Mouse (Mus musculus) liver, postnatal 0 days (tissue): ENCODE results near the gene Capn12. TPM values are rescaled to one million over a fixed set of nuclear protein-coding genes. Genes with fewer than 3 reads are reported as not detected.
"Not testable (repeated sequence)": the region's sequence is repeated elsewhere in the genome, so short reads cannot be mapped to it uniquely, and the experiment has no call there.

Experiments used
- ATAC-seq: fragments of 200-750 bp; cut with Nextera tagmentation; 2 replicates; pipeline ENCODE4 v1.8.0; 2017; ENCODE audit warnings: mild to moderate bottlenecking, moderate library complexity
- DNase-seq: peaks from one replicate; pipeline ENCODE4 v3.0.0-alpha.2; 2016
- H3K27ac ChIP-seq: fragments of 300-500 bp; sonication (generic); 2 replicates; pipeline ENCODE4 v1.5.1; 2014; ENCODE audit warnings: antibody characterized with exemption, moderate library complexity, mild to moderate bottlenecking, low read depth
- H3K27me3 ChIP-seq: fragments of 300-500 bp; sonication (generic); 2 replicates; pipeline ENCODE4 v1.6.1; 2014; ENCODE audit warnings: low read length, control low read depth, mixed read lengths; ENCODE audit not compliant: insufficient read depth
- H3K36me3 ChIP-seq: fragments of 300-500 bp; sonication (generic); replicated peaks from 2 replicates; pipeline ENCODE4 v1.6.1; 2014; ENCODE audit warnings: mild to moderate bottlenecking, control low read depth, low read length, moderate library complexity, mixed read lengths; ENCODE audit not compliant: insufficient read depth
- H3K4me1 ChIP-seq: fragments of 300-500 bp; sonication (generic); 2 replicates; pipeline ENCODE4 v1.6.1; 2014; ENCODE audit warnings: antibody characterized with exemption, mild to moderate bottlenecking, control low read depth; ENCODE audit not compliant: insufficient read depth
- H3K4me2 ChIP-seq: fragments of 300-500 bp; sonication (generic); 2 replicates; pipeline ENCODE4 v1.6.1; 2014; ENCODE audit warnings: low read depth, mild to moderate bottlenecking, low read length, moderate library complexity, mixed read lengths
- H3K4me3 ChIP-seq: fragments of 300-500 bp; sonication (generic); 2 replicates; pipeline ENCODE4 v1.5.1; 2014; ENCODE audit warnings: low read depth, low read length
- H3K9ac ChIP-seq: fragments of 300-500 bp; sonication (generic); replicated peaks from 2 replicates; pipeline ENCODE4 v1.6.1; 2014; ENCODE audit warnings: mild to moderate bottlenecking, moderate library complexity
- H3K9me3 ChIP-seq: fragments of 300-500 bp; sonication (generic); 2 replicates; pipeline ENCODE4 v1.6.1; 2016; ENCODE audit warnings: mild to moderate bottlenecking, control low read depth, low read length, mixed read lengths
- CTCF ChIP-seq: sonication (generic); IDR thresholded peaks from 2 replicates; pipeline ENCODE4 v1.5.1; 2016; ENCODE audit warnings: antibody characterized with exemption, low read depth
- EP300 ChIP-seq: IDR thresholded peaks from 2 replicates; pipeline ENCODE4 v1.6.1; 2016; ENCODE audit warnings: antibody characterized with exemption, low read depth, mild to moderate bottlenecking
- WGBS: fragments of 180-500 bp; shearing (Covaris S2); extraction: QIAGEN DNeasy Blood & Tissue Kit; methylation state at CpG from one replicate; pipeline ENCODE4 v1.1.7; 2014; ENCODE audit not compliant: insufficient replicate concordance; 5-methylcytosine and 5-hydroxymethylcytosine counted together
- polyA plus RNA-seq: library from polyadenylated mRNA; unstranded; fragments of >200 nt; fragmentation: Nextera tagmentation; extraction: Ambion mirVana; gene quantifications from 2 replicates; pipeline ENCODE4 v1.2.1, GENCODE M21; 2015

The Capn12 gene
- polyA plus RNA-seq, 1 experiment from 2014 or later = 0.23 TPM

GRCm38 (mm10) chr7:28874565-28874964, 6.7 kb upstream of the Capn12 start:
- Histone ChIP-seq H3K4me3 (no peak overlapping the region), H3K9ac (no peak overlapping the region), H3K9me3 (no peaks in the 10 kb centered on the region), H3K4me1 (no peaks in the 10 kb centered on the region), H3K27me3 (no peaks in the 10 kb centered on the region), H3K4me2 (no peak overlapping the region), H3K36me3 (no peaks in the 10 kb centered on the region), H3K27ac (no peak overlapping the region)
- DNase-seq (no peak), ATAC-seq (no peak)
- 60% methylated on average over 2 of the region's 2 CpGs for WGBS
- TF ChIP-seq CTCF = no peak
- no peak for TF ChIP-seq EP300

- WGBS = 78% methylated on average over 4 of the region's 4 CpGs
Observed at GRCm38 (mm10) chr7:28876099-28876498, 5.1 kb upstream of the Capn12 start.

GRCm38 (mm10) chr7:28877155-28877554, 4.1 kb upstream of the Capn12 start:
- no peak overlapping the region for H3K4me3 ChIP-seq
- TF ChIP-seq EP300 (no peak), CTCF (no peak)
- DNase-seq (no peak), ATAC-seq (peak; percentile 56; the same call in 1 of the 2 replicates)
- H3K9me3 ChIP-seq = no peaks in the 10 kb centered on the region
- H3K4me1 ChIP-seq = no peaks in the 10 kb centered on the region
- WGBS = 50% methylated on average over 7 of the region's 7 CpGs
- no peaks in the 10 kb centered on the region for H3K36me3 ChIP-seq
- no peaks in the 10 kb centered on the region for H3K27me3 ChIP-seq
- peak overlapping the region; percentile 12; the same call in 1 of the 2 replicates for H3K27ac ChIP-seq
- 0 out of 2 replicates have a peak overlapping the region, but pooled peaks have one; percentile 3 for H3K4me2 ChIP-seq
- no peak overlapping the region for H3K9ac ChIP-seq

More at GRCm38 (mm10) chr7:28876099-28876498, 5.1 kb upstream of the Capn12 start:
- no peak overlapping the region for H3K4me3 ChIP-seq
- no peaks in the 10 kb centered on the region for H3K4me1 ChIP-seq
- H3K4me2 ChIP-seq = no peak overlapping the region
- H3K36me3 ChIP-seq = no peaks in the 10 kb centered on the region
- ATAC-seq = no peak
- no peak overlapping the region for H3K9ac ChIP-seq
- no peaks in the 10 kb centered on the region for H3K27me3 ChIP-seq
- H3K27ac ChIP-seq = no peak overlapping the region
- no peaks in the 10 kb centered on the region for H3K9me3 ChIP-seq
- TF ChIP-seq EP300 (no peak), CTCF (no peak)
- DNase-seq = no peak

GRCm38 (mm10) chr7:28877856-28878255, 3.4 kb upstream of the Capn12 start:
- Histone ChIP-seq H3K27ac (no peak overlapping the region), H3K27me3 (no peaks in the 10 kb centered on the region), H3K9ac (no peak overlapping the region), H3K36me3 (no peaks in the 10 kb centered on the region), H3K4me1 (no peaks in the 10 kb centered on the region), H3K4me3 (no peak overlapping the region), H3K4me2 (no peak overlapping the region), H3K9me3 (no peaks in the 10 kb centered on the region)
- WGBS = 86% methylated on average over 4 of the region's 4 CpGs
- TF ChIP-seq CTCF (no peak), EP300 (no peak)
- DNase-seq (no peak), ATAC-seq (no peak)

- TF ChIP-seq EP300 (no peak), CTCF (no peak)
- H3K4me3 ChIP-seq = no peak overlapping the region
- no peaks in the 10 kb centered on the region for H3K27me3 ChIP-seq
- H3K9me3 ChIP-seq = no peaks in the 10 kb centered on the region
- H3K27ac ChIP-seq = no peak overlapping the region
- no peaks in the 10 kb centered on the region for H3K4me1 ChIP-seq
- no peak overlapping the region for H3K4me2 ChIP-seq
- 72% methylated on average over 7 of the region's 7 CpGs for WGBS
- no peak overlapping the region for H3K9ac ChIP-seq
- 0 out of 2 replicates have a peak, but pooled peaks have one; percentile 21 for ATAC-seq
- no peaks in the 10 kb centered on the region for H3K36me3 ChIP-seq
- no peak for DNase-seq
Observed at GRCm38 (mm10) chr7:28879606-28880005, 1.6 kb upstream of the Capn12 start.

GRCm38 (mm10) chr7:28880554-28880953, 668 bp upstream of the Capn12 start:
- DNase-seq = no peak
- H3K27me3 ChIP-seq = no peaks in the 10 kb centered on the region
- no peak for ATAC-seq
- no peak overlapping the region for H3K27ac ChIP-seq
- no peak for TF ChIP-seq EP300
- no peak for TF ChIP-seq CTCF
- no peak overlapping the region for H3K9ac ChIP-seq
- H3K36me3 ChIP-seq = no peaks in the 10 kb centered on the region
- no peaks in the 10 kb centered on the region for H3K4me1 ChIP-seq
- no peak overlapping the region for H3K4me3 ChIP-seq
- H3K4me2 ChIP-seq = no peak overlapping the region
- H3K9me3 ChIP-seq = no peaks in the 10 kb centered on the region
- whole genome bisulfite sequencing = 79% methylated on average over 10 of the region's 10 CpGs

- TF ChIP-seq CTCF = no peak
- TF ChIP-seq EP300 = no peak
- Histone ChIP-seq H3K36me3 (no peaks in the 10 kb centered on the region), H3K27ac (no peak overlapping the region), H3K4me2 (no peak overlapping the region), H3K4me1 (no peaks in the 10 kb centered on the region), H3K9me3 (no peaks in the 10 kb centered on the region), H3K9ac (no peak overlapping the region), H3K27me3 (peaks cover 9% of the 10 kb centered on the region), H3K4me3 (no peak overlapping the region)
- DNase-seq (no peak), ATAC-seq (no peak)
- WGBS = 74% methylated on average over 11 of the region's 11 CpGs
Observed at GRCm38 (mm10) chr7:28883039-28883438, 1.8 kb downstream of the Capn12 start.

GRCm38 (mm10) chr7:28883704-28884103, 2.5 kb downstream of the Capn12 start:
- H3K36me3 ChIP-seq, H3K9me3 ChIP-seq, H3K4me3 ChIP-seq, H3K9ac ChIP-seq, H3K4me1 ChIP-seq, ATAC-seq, H3K27ac ChIP-seq, DNase-seq, H3K4me2 ChIP-seq: not testable (repeated sequence)
- 84% methylated on average over 3 of the region's 4 CpGs for WGBS
- H3K27me3 ChIP-seq = peaks cover 14% of the 10 kb centered on the region
